Mouse (Mus musculus) liver, postnatal 0 days (tissue): ENCODE results near the gene Ccl4.

Experiments used
- CTCF ChIP-seq: sonication (generic); IDR thresholded peaks from 2 replicates; pipeline ENCODE4 v1.5.1; 2016; ENCODE audit warnings: antibody characterized with exemption, low read depth
- EP300 ChIP-seq: IDR thresholded peaks from 2 replicates; pipeline ENCODE4 v1.6.1; 2016; ENCODE audit warnings: antibody characterized with exemption, low read depth, mild to moderate bottlenecking

GRCm38 (mm10) chr11:83631065-83631464 lies 31.3 kb upstream of the Ccl4 start:
- TF ChIP-seq CTCF (no peak), EP300 (peak; percentile 45; the same call in 1 of the 2 replicates)
